Mouse (Mus musculus): Measurements from ENCODE around the gene Kcnh3. TPM values are rescaled to one million over a fixed set of nuclear protein-coding genes. Genes with fewer than 3 reads are reported as not detected.

The Kcnh3 gene
- polyA plus RNA-seq, 1 experiment from 2014 or later: 0.07 TPM

DNA sequence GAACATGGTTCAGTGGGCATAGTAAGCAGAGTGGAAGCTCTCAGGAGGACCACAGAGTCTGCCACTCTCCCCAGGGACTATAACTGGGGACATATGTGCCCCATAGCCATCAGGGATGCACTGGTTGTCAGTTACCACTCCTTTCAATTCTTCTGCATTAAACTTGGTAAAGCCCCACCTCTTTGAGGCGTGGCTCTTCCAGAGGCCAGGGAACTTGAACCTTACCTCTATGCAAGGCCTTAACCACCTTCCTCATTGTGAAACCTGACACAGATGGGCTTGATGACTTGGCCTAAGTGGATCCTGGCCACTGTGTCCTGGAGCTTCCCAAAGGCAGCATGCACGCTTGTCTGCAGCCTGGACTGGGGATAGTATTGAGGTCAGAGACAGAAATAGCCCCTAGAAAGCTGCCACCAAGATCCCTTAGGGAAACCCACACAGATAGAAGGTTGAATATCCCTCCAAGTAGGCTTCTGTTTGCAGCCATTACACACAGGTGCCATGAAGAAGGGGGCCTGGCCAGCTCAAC, 29.9 kb downstream of the Kcnh3 start:
- no peaks in the 10 kb centered on the region for H3K36me3 ChIP-seq (ENCODE audit: control insufficient read depth, insufficient read depth, low read length)
- no peak overlapping the region for H3K4me2 ChIP-seq (ENCODE audit: low read depth, severe bottlenecking)
- WGBS: 85% methylated on average over 2 of the region's 2 CpGs
- DNase-seq (ENCODE audit: low spot score) (no peak), ATAC-seq (ENCODE audit: insufficient number of reproducible peaks, low FRiP score, low TSS enrichment, low read depth) (no peak)
- no peak overlapping the region for H3K4me3 ChIP-seq (ENCODE audit: low read depth, low read length)
- no peak overlapping the region for H3K9ac ChIP-seq (ENCODE audit: low read length)
- no peaks in the 10 kb centered on the region for H3K9me3 ChIP-seq (ENCODE audit: control insufficient read depth, low read length)
- 0 out of 2 replicates have a peak, but pooled peaks cover 3% of the 10 kb centered on the region for H3K4me1 ChIP-seq (ENCODE audit: control insufficient read depth, insufficient read depth, low read length)
- no peaks in the 10 kb centered on the region for H3K27me3 ChIP-seq (ENCODE audit: control insufficient read depth, insufficient read depth, low read length)
- H3K27ac ChIP-seq (replicated peaks; ENCODE audit: low read depth, low read length): no peak overlapping the region

DNA sequence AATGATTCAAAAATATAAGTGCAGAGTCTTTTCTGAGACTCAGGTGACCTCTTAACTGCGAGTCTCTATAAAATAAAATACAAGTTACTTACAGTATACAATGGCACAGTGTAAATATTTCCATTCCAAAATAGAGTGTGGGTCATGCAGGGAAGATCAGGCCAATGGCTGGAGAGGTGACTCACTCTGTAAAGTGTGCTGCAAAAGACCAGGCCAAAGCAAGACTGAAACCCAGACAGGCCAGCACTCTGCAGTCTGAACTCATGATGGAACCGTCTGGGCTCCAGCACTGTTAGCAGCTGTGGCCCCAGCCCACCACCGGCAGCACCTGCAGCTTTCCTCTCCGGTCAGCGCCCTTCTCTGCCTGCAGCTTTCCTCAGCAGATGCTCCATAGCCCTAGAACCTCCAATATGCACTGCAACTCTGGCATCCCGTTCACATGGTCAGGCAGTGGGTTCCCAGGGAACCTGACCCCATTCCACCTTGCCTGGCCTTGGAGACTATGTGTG, 30.6 kb downstream of the Kcnh3 start:
- H3K9me3 ChIP-seq (ENCODE audit: control insufficient read depth, low read length): no peaks in the 10 kb centered on the region
- DNase-seq (ENCODE audit: low spot score) (no peak), ATAC-seq (ENCODE audit: insufficient number of reproducible peaks, low FRiP score, low TSS enrichment, low read depth) (no peak)
- H3K4me3 ChIP-seq (ENCODE audit: low read depth, low read length): no peak overlapping the region
- 87% methylated on average over 6 of the region's 6 CpGs for WGBS
- H3K4me1 ChIP-seq (ENCODE audit: control insufficient read depth, insufficient read depth, low read length): 0 out of 2 replicates have a peak, but pooled peaks cover 3% of the 10 kb centered on the region
- H3K4me2 ChIP-seq (ENCODE audit: low read depth, severe bottlenecking): no peak overlapping the region
- no peaks in the 10 kb centered on the region for H3K36me3 ChIP-seq (ENCODE audit: control insufficient read depth, insufficient read depth, low read length)
- H3K27me3 ChIP-seq (ENCODE audit: control insufficient read depth, insufficient read depth, low read length): no peaks in the 10 kb centered on the region
- H3K9ac ChIP-seq (ENCODE audit: low read length): no peak overlapping the region
- no peak overlapping the region for H3K27ac ChIP-seq (replicated peaks; ENCODE audit: low read depth, low read length)

DNA sequence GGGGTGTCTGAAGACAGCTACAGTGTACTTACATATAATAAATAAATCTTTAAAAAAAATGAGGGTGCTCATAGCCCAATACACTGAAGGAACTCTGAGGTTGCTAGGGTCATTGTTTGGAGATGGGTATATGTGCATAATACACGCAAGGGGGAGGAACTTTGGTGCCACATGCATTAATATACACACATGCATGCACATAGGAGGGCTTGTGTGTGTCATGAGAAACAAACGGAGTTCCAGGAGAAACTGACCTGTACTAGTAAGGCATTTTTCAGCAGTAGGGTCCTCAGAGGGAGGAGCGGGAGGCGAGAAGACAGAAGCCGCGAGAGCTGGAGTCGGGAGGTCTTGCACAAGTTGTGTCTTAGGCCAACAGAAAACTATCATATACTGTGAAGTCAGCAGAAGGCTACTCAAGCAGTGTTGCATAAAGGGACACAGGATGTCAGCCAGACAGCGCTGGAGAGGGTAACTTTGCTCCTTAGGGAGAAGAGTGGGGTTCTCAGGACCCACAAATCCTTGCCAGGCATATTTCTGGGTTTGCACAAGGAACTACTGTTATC, 34.6 kb downstream of the Kcnh3 start:
- Histone ChIP-seq H3K36me3 (ENCODE audit: control insufficient read depth, insufficient read depth, low read length) (no peaks in the 10 kb centered on the region), H3K4me2 (ENCODE audit: low read depth, severe bottlenecking) (peak overlapping the region; percentile 17; the same call in 1 of the 2 replicates), H3K9me3 (ENCODE audit: control insufficient read depth, low read length) (no peaks in the 10 kb centered on the region), H3K4me1 (ENCODE audit: control insufficient read depth, insufficient read depth, low read length) (no peaks in the 10 kb centered on the region), H3K27ac (replicated peaks; ENCODE audit: low read depth, low read length) (no peak overlapping the region), H3K9ac (ENCODE audit: low read length) (no peak overlapping the region), H3K27me3 (ENCODE audit: control insufficient read depth, insufficient read depth, low read length) (no peaks in the 10 kb centered on the region), H3K4me3 (ENCODE audit: low read depth, low read length) (no peak overlapping the region)
- WGBS: 67% methylated on average over 8 of the region's 8 CpGs
- DNase-seq (ENCODE audit: low spot score) (no peak), ATAC-seq (ENCODE audit: insufficient number of reproducible peaks, low FRiP score, low TSS enrichment, low read depth) (no peak)

DNA sequence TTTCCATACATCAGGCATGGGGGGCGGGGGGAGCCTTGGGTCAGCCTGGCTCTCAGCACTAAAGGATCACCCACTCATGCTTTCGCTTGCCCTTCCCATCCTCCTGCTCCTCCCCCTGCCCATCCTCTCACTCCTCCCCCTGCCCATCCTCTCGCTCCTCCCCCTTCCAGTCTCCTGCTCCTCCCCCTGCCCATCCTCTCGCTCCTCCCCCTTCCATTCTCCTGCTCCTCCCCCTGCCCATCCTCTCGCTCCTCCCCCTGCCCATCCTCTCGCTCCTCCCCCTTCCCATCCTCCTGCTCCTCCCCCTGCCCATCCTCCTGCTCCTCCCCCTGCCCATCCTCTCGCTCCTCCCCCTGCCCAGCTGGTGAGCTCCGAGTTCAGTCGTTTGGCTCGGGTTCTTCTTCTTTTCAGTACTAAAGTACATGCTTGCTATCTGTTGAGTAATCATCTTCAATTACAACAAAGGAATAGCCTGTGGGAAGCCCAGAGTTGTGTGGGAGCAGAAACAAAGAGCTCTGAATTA, 35.1 kb downstream of the Kcnh3 start:
- Histone ChIP-seq H3K36me3 (ENCODE audit: control insufficient read depth, insufficient read depth, low read length) (no peaks in the 10 kb centered on the region), H3K4me2 (ENCODE audit: low read depth, severe bottlenecking) (peak overlapping the region; percentile 17; the same call in 1 of the 2 replicates), H3K27ac (replicated peaks; ENCODE audit: low read depth, low read length) (no peak overlapping the region), H3K4me3 (ENCODE audit: low read depth, low read length) (no peak overlapping the region), H3K4me1 (ENCODE audit: control insufficient read depth, insufficient read depth, low read length) (no peaks in the 10 kb centered on the region), H3K9ac (ENCODE audit: low read length) (no peak overlapping the region), H3K9me3 (ENCODE audit: control insufficient read depth, low read length) (no peaks in the 10 kb centered on the region), H3K27me3 (ENCODE audit: control insufficient read depth, insufficient read depth, low read length) (no peaks in the 10 kb centered on the region)
- ATAC-seq (ENCODE audit: insufficient number of reproducible peaks, low FRiP score, low TSS enrichment, low read depth) (no peak), DNase-seq (ENCODE audit: low spot score) (peak; percentile 55)
- under 1% methylated on average over 8 of the region's 10 CpGs for WGBS

DNA sequence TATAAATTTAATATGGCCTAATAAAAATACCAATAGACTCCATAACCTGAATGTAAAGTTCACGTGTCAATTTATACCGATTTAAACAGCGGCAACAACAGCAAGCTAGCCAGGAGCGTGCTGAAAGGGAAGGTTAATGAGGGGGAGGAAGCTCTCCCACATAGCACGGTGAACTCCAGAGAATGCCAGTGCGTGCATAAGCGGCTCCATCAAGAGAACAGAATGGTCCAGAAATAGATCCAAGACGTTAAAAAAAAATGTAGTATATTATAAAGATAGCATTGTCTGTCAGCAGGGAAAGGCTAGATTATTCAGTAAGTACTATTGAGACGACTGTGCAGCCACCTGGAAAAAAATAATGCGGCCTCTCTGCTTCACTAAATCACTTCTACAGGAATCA, 38.0 kb downstream of the Kcnh3 start:
- H3K27me3 ChIP-seq (ENCODE audit: control insufficient read depth, insufficient read depth, low read length): no peaks in the 10 kb centered on the region
- H3K36me3 ChIP-seq (ENCODE audit: control insufficient read depth, insufficient read depth, low read length): no peaks in the 10 kb centered on the region
- H3K9me3 ChIP-seq (ENCODE audit: control insufficient read depth, low read length): no peaks in the 10 kb centered on the region
- H3K9ac ChIP-seq (ENCODE audit: low read length): no peak overlapping the region
- DNase-seq (ENCODE audit: low spot score): no peak
- WGBS: 50% methylated on average over 10 of the region's 10 CpGs
- no peaks in the 10 kb centered on the region for H3K4me1 ChIP-seq (ENCODE audit: control insufficient read depth, insufficient read depth, low read length)
- no peak overlapping the region for H3K4me3 ChIP-seq (ENCODE audit: low read depth, low read length)
- no peak overlapping the region for H3K27ac ChIP-seq (replicated peaks; ENCODE audit: low read depth, low read length)
- no peak overlapping the region for H3K4me2 ChIP-seq (ENCODE audit: low read depth, severe bottlenecking)
- no peak for ATAC-seq (ENCODE audit: insufficient number of reproducible peaks, low FRiP score, low TSS enrichment, low read depth)

DNA sequence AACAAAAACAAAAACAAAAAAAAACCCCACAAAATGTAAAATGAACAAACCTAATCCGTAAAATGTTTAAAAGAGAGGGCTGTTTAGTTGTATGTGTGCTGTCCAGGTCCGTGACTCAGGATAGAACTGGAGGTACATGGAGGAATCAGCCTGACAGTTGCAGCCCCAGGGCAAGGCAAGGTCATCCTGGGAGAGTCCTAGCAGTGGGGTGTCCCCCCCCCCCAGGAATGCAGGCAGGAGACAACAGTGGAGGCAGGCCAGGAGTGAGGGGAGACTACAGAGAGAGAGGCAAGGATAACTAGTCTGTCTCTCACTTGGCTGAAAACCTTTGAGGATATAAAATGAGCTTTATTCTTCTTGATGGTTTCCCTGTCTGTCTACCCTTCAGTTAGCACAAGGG, 39.7 kb downstream of the Kcnh3 start:
- H3K9ac ChIP-seq (ENCODE audit: low read length): no peak overlapping the region; the same call in 1 of the 2 replicates
- H3K27me3 ChIP-seq (ENCODE audit: control insufficient read depth, insufficient read depth, low read length): no peaks in the 10 kb centered on the region
- H3K27ac ChIP-seq (replicated peaks; ENCODE audit: low read depth, low read length): no peak overlapping the region
- no peaks in the 10 kb centered on the region for H3K4me1 ChIP-seq (ENCODE audit: control insufficient read depth, insufficient read depth, low read length)
- DNase-seq (ENCODE audit: low spot score) (no peak), ATAC-seq (ENCODE audit: insufficient number of reproducible peaks, low FRiP score, low TSS enrichment, low read depth) (no peak)
- no peak overlapping the region; the same call in 1 of the 2 replicates for H3K4me2 ChIP-seq (ENCODE audit: low read depth, severe bottlenecking)
- WGBS: 72% methylated on average over 2 of the region's 2 CpGs
- H3K4me3 ChIP-seq (ENCODE audit: low read depth, low read length): no peak overlapping the region
- H3K9me3 ChIP-seq (ENCODE audit: control insufficient read depth, low read length): no peaks in the 10 kb centered on the region
- H3K36me3 ChIP-seq (ENCODE audit: control insufficient read depth, insufficient read depth, low read length): no peaks in the 10 kb centered on the region

DNA sequence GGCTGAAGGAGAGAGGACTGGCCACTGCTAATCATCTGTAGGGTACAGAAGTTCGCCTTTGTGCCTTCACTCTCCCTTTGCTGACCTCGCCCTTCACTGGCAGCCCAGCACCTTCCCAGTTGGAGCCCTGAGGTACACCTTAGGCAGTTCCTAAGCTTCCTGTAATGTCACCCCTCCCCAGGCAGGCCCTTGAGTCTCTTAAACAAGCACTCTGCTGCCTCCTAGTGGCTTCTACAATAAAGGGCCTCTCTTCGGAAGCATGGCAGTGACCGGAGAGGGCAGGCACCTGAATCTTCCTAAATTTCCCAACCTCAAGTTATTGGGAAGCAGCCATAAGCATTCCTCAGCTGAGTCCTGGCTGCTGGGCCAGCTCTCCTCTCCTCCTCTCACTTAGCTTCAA, 41.0 kb downstream of the Kcnh3 start:
- 23% methylated on average over 4 of the region's 4 CpGs for WGBS
- H3K27me3 ChIP-seq (ENCODE audit: control insufficient read depth, insufficient read depth, low read length): no peaks in the 10 kb centered on the region
- H3K36me3 ChIP-seq (ENCODE audit: control insufficient read depth, insufficient read depth, low read length): no peaks in the 10 kb centered on the region
- DNase-seq (ENCODE audit: low spot score) (peak; percentile 81), ATAC-seq (ENCODE audit: insufficient number of reproducible peaks, low FRiP score, low TSS enrichment, low read depth) (no peak)
- H3K9ac ChIP-seq (ENCODE audit: low read length): no peak overlapping the region
- H3K9me3 ChIP-seq (ENCODE audit: control insufficient read depth, low read length): no peaks in the 10 kb centered on the region
- no peak overlapping the region for H3K4me3 ChIP-seq (ENCODE audit: low read depth, low read length)
- H3K27ac ChIP-seq (replicated peaks; ENCODE audit: low read depth, low read length): no peak overlapping the region
- no peak overlapping the region for H3K4me2 ChIP-seq (ENCODE audit: low read depth, severe bottlenecking)
- H3K4me1 ChIP-seq (ENCODE audit: control insufficient read depth, insufficient read depth, low read length): no peaks in the 10 kb centered on the region

DNA sequence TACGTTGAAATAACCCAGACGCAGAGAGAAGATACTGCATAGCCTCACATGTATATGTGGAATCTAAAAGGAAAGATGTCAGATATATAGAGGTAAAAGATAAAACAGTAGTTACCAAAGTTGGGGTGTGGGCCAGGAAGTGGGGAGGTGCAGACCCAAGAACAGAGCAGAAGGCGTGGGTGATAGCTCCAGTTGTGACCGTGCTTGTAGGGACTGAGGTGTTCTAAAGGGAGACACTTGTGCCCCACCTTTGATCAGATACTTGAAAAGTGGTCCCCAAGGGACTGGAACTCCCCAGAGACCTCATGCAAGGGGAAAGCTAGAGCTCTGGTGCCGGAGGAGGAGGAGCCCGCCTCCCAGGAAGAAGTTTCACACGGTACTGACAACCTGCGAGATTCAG, 51.4 kb downstream of the Kcnh3 start:
- H3K4me1 ChIP-seq (ENCODE audit: control insufficient read depth, insufficient read depth, low read length): no peaks in the 10 kb centered on the region
- ATAC-seq (ENCODE audit: insufficient number of reproducible peaks, low FRiP score, low TSS enrichment, low read depth) (no peak), DNase-seq (ENCODE audit: low spot score) (no peak)
- 70% methylated on average over 8 of the region's 8 CpGs for WGBS
- no peak overlapping the region for H3K4me2 ChIP-seq (ENCODE audit: low read depth, severe bottlenecking)
- no peak overlapping the region for H3K9ac ChIP-seq (ENCODE audit: low read length)
- H3K9me3 ChIP-seq (ENCODE audit: control insufficient read depth, low read length): no peaks in the 10 kb centered on the region
- H3K27ac ChIP-seq (replicated peaks; ENCODE audit: low read depth, low read length): no peak overlapping the region
- no peaks in the 10 kb centered on the region for H3K27me3 ChIP-seq (ENCODE audit: control insufficient read depth, insufficient read depth, low read length)
- H3K4me3 ChIP-seq (ENCODE audit: low read depth, low read length): no peak overlapping the region
- no peaks in the 10 kb centered on the region for H3K36me3 ChIP-seq (ENCODE audit: control insufficient read depth, insufficient read depth, low read length)
